Mouse (Mus musculus) cerebellum, adult 2 months (tissue): Measurements from ENCODE around the gene Grm8.

Source experiments
- CTCF ChIP-seq: fragments of 200-500 bp; IDR thresholded peaks from 2 replicates; pipeline ENCODE4 v1.5.1; 2011; ENCODE audit warnings: low read depth, mild to moderate bottlenecking, control low read depth, low read length, moderate library complexity, borderline replicate concordance; ENCODE audit not compliant: insufficient read depth
- POLR2A ChIP-seq: fragments of 200-500 bp; IDR thresholded peaks from 2 replicates; pipeline ENCODE4 v1.6.1; 2011; ENCODE audit warnings: low read length, control low read depth, borderline replicate concordance; ENCODE audit not compliant: insufficient read depth

DNA sequence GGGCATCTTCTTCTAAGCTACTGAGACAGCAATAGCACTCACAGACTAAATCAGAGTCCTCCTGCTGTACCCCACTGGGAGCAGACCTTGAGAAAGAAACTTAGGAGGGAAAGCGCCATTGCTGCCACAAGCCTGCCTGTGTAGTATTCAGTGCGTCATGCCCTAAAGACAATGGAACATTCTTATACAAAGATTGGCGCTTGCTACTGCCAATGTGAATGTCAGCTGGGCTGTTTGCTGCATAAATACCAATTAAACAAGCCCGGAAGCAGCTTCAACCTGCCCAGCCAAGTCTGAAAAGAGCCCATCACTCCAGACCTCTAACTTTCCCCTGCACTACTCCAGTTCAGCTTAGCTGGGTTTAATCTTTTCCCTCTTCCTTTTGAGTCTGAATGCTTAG lies 2.9 kb downstream of the Grm8 start:
- TF ChIP-seq CTCF = no peak
- TF ChIP-seq POLR2A = no peak
